Mouse (Mus musculus) hindbrain, embryonic 11.5 days (tissue): Measurements from ENCODE around the gene Atxn1l. TPM values are rescaled to one million over a fixed set of nuclear protein-coding genes. Genes with fewer than 3 reads are reported as not detected.

Experiments used
- ATAC-seq: fragments of 200-750 bp; cut with Nextera tagmentation; 2 replicates; pipeline ENCODE4 v1.8.0; 2017; ENCODE audit warnings: mild to moderate bottlenecking, moderate TSS enrichment, moderate library complexity; ENCODE audit not compliant: low FRiP score
- DNase-seq: peaks from one replicate; pipeline ENCODE4 v3.0.0-alpha.2; 2015; ENCODE audit warnings: low spot score
- H3K27ac ChIP-seq: fragments of 300-500 bp; sonication (generic); 2 replicates; pipeline ENCODE4 v1.5.1; 2014; ENCODE audit warnings: mild to moderate bottlenecking, low read depth, low read length
- H3K27me3 ChIP-seq: fragments of 300-500 bp; sonication (generic); 2 replicates; pipeline ENCODE4 v1.6.1; 2014; ENCODE audit warnings: mild to moderate bottlenecking, low read length, moderate library complexity, mixed read lengths; ENCODE audit not compliant: control insufficient read depth, insufficient read depth
- H3K36me3 ChIP-seq: fragments of 300-500 bp; sonication (generic); 2 replicates; pipeline ENCODE4 v1.6.1; 2014; ENCODE audit warnings: mild to moderate bottlenecking, low read length, moderate library complexity, mixed read lengths; ENCODE audit not compliant: control insufficient read depth, insufficient read depth
- H3K4me1 ChIP-seq: fragments of 300-500 bp; sonication (generic); replicated peaks from 2 replicates; pipeline ENCODE4 v1.6.1; 2014; ENCODE audit warnings: low read length, mixed read lengths; ENCODE audit not compliant: control insufficient read depth, insufficient read depth
- H3K4me2 ChIP-seq: fragments of 300-500 bp; sonication (generic); replicated peaks from 2 replicates; pipeline ENCODE4 v1.6.1; 2014; ENCODE audit warnings: mild to moderate bottlenecking, low read depth, low read length
- H3K4me3 ChIP-seq: fragments of 300-500 bp; sonication (generic); 2 replicates; pipeline ENCODE4 v1.5.1; 2014; ENCODE audit warnings: low read depth, low read length
- H3K9ac ChIP-seq: fragments of 300-500 bp; sonication (generic); 2 replicates; pipeline ENCODE4 v1.6.1; 2014; ENCODE audit warnings: low read depth, low read length
- H3K9me3 ChIP-seq: fragments of 300-500 bp; sonication (generic); 2 replicates; pipeline ENCODE4 v1.6.1; 2016; ENCODE audit warnings: low read length; ENCODE audit not compliant: control insufficient read depth
- WGBS: fragments of 180-500 bp; shearing (Covaris S2); extraction: QIAGEN DNeasy Blood & Tissue Kit; methylation state at CpG from one replicate; pipeline ENCODE4 v1.1.7; 2014; 5-methylcytosine and 5-hydroxymethylcytosine counted together
- polyA plus RNA-seq: library from polyadenylated mRNA; unstranded; fragments of >200 nt; fragmentation: Nextera tagmentation; extraction: Ambion mirVana; gene quantifications from 2 replicates; pipeline ENCODE4 v1.2.1, GENCODE M21; 2014

Atxn1l gene
- polyA plus RNA-seq, 1 experiment from 2014 or later, result 5.9 TPM

GRCm38 (mm10) chr8:109693146-109693900 is 44.2 kb downstream of the Atxn1l start, which contains the start of gene Ist1:
Gene Ist1, minus strand, starts transcription at chr8:109693260.
- peak within 1 kb of the TSS; percentile 99 for H3K4me3 ChIP-seq
- no peaks in the 10 kb centered on the region for H3K9me3 ChIP-seq
- H3K9ac ChIP-seq, result peak within 1 kb of the TSS; percentile 97
- DNase-seq (peak; percentile 100), ATAC-seq (peak; percentile 99)
- no peaks in the 10 kb centered on the region for H3K36me3 ChIP-seq
- no peaks in the 10 kb centered on the region for H3K27me3 ChIP-seq
- H3K4me1 ChIP-seq, result no peaks in the 10 kb centered on the region; the same call in 1 of the 2 replicates
- under 1% methylated on average over 57 of the region's 57 CpGs for WGBS
- peak within 1 kb of the TSS; percentile 71 for H3K4me2 ChIP-seq
- H3K27ac ChIP-seq, result peak within 1 kb of the TSS; percentile 81

- Histone ChIP-seq H3K27me3 (no peaks in the 10 kb centered on the region), H3K4me3 (peak overlapping the region; percentile 99), H3K4me1 (no peaks in the 10 kb centered on the region; the same call in 1 of the 2 replicates), H3K9me3 (no peaks in the 10 kb centered on the region), H3K27ac (peak overlapping the region; percentile 81), H3K36me3 (no peaks in the 10 kb centered on the region), H3K9ac (peak overlapping the region; percentile 97), H3K4me2 (peak overlapping the region; percentile 47)
- ATAC-seq (peak; percentile 75), DNase-seq (no peak)
- under 1% methylated on average over 38 of the region's 38 CpGs for WGBS
Observed at GRCm38 (mm10) chr8:109692443-109693145, 44.9 kb downstream of the Atxn1l start.

GRCm38 (mm10) chr8:109691769-109692168 is 45.8 kb downstream of the Atxn1l start:
- Histone ChIP-seq H3K27me3 (no peaks in the 10 kb centered on the region), H3K9me3 (no peaks in the 10 kb centered on the region), H3K36me3 (no peaks in the 10 kb centered on the region), H3K9ac (peak overlapping the region; percentile 97), H3K4me2 (peak overlapping the region; percentile 47), H3K4me3 (peak overlapping the region; percentile 99), H3K27ac (no peak overlapping the region), H3K4me1 (no peaks in the 10 kb centered on the region; the same call in 1 of the 2 replicates)
- 65% methylated on average over 5 of the region's 5 CpGs for WGBS
- no peak for ATAC-seq
- DNase-seq, result peak; percentile 51

GRCm38 (mm10) chr8:109687248-109687647 is 50.3 kb downstream of the Atxn1l start:
- H3K27ac ChIP-seq, result no peak overlapping the region
- WGBS, result 91% methylated on average over 5 of the region's 5 CpGs
- H3K4me1 ChIP-seq, result no peaks in the 10 kb centered on the region; the same call in 1 of the 2 replicates
- no peak for ATAC-seq
- H3K4me2 ChIP-seq, result no peak overlapping the region
- H3K36me3 ChIP-seq, result 0 out of 2 replicates have a peak, but pooled peaks cover 5% of the 10 kb centered on the region
- H3K9ac ChIP-seq, result no peak overlapping the region
- no peaks in the 10 kb centered on the region for H3K9me3 ChIP-seq
- no peak overlapping the region for H3K4me3 ChIP-seq
- DNase-seq, result no peak
- no peaks in the 10 kb centered on the region for H3K27me3 ChIP-seq

GRCm38 (mm10) chr8:109682120-109682519 is 55.4 kb downstream of the Atxn1l start:
- DNase-seq (no peak), ATAC-seq (no peak)
- no peak overlapping the region for H3K4me2 ChIP-seq
- H3K9ac ChIP-seq, result no peak overlapping the region
- 95% methylated on average over 5 of the region's 5 CpGs for WGBS
- H3K4me3 ChIP-seq, result no peak overlapping the region
- H3K9me3 ChIP-seq, result no peaks in the 10 kb centered on the region
- no peaks in the 10 kb centered on the region for H3K4me1 ChIP-seq
- 0 out of 2 replicates have a peak, but pooled peaks cover 8% of the 10 kb centered on the region for H3K36me3 ChIP-seq
- H3K27ac ChIP-seq, result no peak overlapping the region
- no peaks in the 10 kb centered on the region for H3K27me3 ChIP-seq

GRCm38 (mm10) chr8:109681535-109681934 is 56.0 kb downstream of the Atxn1l start:
- no peaks in the 10 kb centered on the region for H3K27me3 ChIP-seq
- no peak overlapping the region for H3K9ac ChIP-seq
- DNase-seq (no peak), ATAC-seq (no peak)
- no peak overlapping the region for H3K4me2 ChIP-seq
- 93% methylated on average over 3 of the region's 3 CpGs for WGBS
- no peaks in the 10 kb centered on the region for H3K4me1 ChIP-seq
- H3K4me3 ChIP-seq, result no peak overlapping the region
- no peak overlapping the region for H3K27ac ChIP-seq
- 0 out of 2 replicates have a peak, but pooled peaks cover 8% of the 10 kb centered on the region for H3K36me3 ChIP-seq
- no peaks in the 10 kb centered on the region for H3K9me3 ChIP-seq

Other genes with a start within 250 kb of the Atxn1l start
- gene Pmfbp1, start 243.7 kb downstream of the Atxn1l start, polyA plus RNA-seq, result 2.9 and 4.7 TPM in 2 replicates
- 14.9 and 19.5 TPM in 2 replicates for gene Dhx38, start 171.9 kb downstream of the Atxn1l start, polyA plus RNA-seq
- gene Txnl4b, start 171.8 kb downstream of the Atxn1l start, polyA plus RNA-seq, result 31.5 and 33.2 TPM in 2 replicates
- gene Hp, start 158.6 kb downstream of the Atxn1l start, polyA plus RNA-seq, result 0.81 and 1.7 TPM in 2 replicates
- gene Dhodh, start 129.1 kb downstream of the Atxn1l start, polyA plus RNA-seq, result 34.4 and 36.3 TPM in 2 replicates
- 0.27 and 0.69 TPM in 2 replicates for gene Pkd1l3, start 123.2 kb downstream of the Atxn1l start, polyA plus RNA-seq
- 199 TPM in 2 replicates for gene Ist1, start 44.5 kb downstream of the Atxn1l start, polyA plus RNA-seq
- gene Zfp821, start 32.2 kb downstream of the Atxn1l start, polyA plus RNA-seq, result 53.0 and 59.1 TPM in 2 replicates
- gene Ap1g1, start 40.8 kb upstream of the Atxn1l start, polyA plus RNA-seq, result 33.8 and 44.4 TPM in 2 replicates
- gene Phlpp2, start 130.8 kb upstream of the Atxn1l start, polyA plus RNA-seq, result 3.4 and 5.1 TPM in 2 replicates
- 0.52 and 0.82 TPM in 2 replicates for gene Marveld3, start 224.5 kb upstream of the Atxn1l start, polyA plus RNA-seq